Mouse (Mus musculus): Measurements from ENCODE around the gene Mafg. TPM values are rescaled to one million over a fixed set of nuclear protein-coding genes. Genes with fewer than 3 reads are reported as not detected.
A peak's percentile ranks its signal among the peaks of the same experiment; 100 is the strongest.

Mafg gene
- total RNA-seq, 4 experiments from 2014 or later = 33.0 to 47.3 (median 39.2) TPM

DNA sequence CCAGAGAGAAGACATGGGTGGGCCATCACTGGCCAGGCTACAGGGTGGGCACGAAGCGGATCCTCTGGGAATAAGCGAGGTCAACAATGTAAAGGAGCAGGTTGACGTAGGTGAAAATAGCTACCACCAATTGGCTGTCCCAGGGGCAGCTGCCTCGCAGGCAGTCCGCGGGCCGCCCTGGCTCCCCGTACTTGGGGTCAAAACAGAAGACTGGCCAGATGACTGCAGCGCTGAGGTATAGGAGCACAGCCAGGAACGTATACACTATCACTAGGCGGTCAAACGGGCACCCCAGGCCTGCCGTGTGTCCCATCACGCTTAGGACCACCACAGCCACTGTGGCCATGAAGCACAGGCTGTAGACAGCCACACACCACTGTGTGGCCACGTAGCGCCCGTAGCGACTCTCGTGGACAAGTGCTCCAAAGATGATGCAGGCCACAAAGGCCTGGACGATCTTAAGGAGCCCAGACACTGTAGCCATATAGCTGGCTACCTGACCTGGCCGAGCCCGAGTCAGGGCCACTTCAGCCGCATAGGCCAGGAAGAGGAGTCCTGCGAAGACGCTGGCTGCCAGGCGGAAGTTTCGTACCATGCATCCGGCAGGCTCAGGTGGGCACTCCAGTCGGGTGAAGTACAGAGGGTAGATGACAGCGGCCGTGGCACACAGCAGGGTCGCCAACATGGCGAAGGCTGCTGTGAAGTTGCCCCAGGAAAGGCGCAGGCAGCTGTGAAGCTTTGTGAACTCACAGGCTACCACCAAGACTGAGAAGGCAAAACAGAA is 13.8 kb upstream of the Mafg start:
- DNase-seq (ENCODE audit: low spot score) = no peak

DNA sequence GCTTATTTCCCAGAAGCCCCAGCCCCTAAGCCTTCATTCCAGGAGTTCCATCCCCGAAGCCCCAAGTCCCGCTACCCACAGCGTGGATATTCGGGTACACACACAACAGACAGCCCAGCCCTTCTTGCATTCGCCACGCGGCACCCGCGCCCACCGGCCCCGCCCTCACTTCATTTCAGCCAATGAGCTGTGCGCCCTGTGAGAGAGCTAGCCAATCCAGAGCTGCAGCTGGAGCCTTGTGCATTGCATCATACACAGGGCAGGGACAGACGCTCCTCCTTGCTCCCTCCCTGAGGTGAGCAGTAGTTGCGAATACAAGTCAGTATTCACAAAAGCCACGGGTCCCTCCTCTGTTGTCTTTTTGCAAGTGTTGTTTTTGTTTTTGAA is 10.2 kb upstream of the Mafg start, which contains the start of gene Pycr1:
Gene Pycr1, minus strand, starts transcription at position 169 of the 387 bp plus-strand sequence.
- DNase-seq (ENCODE audit: low spot score) = peak; percentile 93

DNA sequence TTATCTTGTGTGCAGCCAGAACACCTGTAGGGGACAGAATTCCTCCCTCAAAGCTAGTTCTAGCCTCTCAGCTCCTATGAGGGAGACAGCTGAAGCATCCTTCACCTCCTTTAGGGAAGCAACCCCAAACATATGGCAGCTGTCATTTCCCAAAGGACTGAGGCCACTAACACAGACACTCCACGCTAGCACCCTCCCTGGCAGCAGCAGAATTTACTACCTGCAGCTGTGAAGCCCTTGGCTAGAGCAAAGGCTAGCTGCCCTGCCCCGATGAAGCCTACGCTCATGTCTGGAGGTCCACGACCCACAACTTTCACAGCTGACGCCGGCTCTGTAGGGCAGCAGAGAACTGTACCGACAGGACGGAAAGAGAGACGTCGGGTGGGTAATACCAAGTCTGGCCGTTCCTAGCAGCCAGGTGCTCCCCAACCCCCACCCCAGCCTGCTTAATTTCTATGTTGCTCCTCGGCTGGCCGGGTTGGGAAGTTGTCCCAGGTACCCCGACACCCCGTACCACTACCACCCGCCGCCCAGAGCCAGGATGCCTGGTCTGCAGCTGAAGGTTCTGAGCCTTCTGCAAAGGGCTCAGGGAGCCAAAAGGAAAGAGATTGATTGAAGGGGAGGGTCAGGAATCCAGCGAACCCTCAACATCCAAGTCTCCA is 9.7 kb upstream of the Mafg start:
- no peak for DNase-seq (ENCODE audit: low spot score)

DNA sequence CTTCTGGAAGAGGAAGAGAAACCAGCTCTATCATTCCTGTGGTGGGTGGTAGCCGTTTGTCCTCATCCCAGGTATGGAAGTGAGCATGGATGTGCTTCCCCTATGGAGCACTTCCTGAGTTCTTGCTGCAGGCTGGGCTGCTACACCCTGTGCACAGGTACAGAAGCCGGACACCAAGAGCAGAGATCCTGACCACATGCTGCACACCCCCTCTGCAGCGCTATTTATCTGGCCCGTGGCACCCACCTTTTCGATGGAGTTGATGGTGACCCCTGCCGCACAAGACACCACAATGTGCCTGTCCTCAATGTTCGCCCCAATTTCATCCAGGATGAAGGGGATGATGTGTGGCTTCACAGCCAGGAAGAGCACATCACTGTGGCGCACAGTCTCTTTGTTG is 8.5 kb upstream of the Mafg start:
- no peak for DNase-seq (ENCODE audit: low spot score)

DNA sequence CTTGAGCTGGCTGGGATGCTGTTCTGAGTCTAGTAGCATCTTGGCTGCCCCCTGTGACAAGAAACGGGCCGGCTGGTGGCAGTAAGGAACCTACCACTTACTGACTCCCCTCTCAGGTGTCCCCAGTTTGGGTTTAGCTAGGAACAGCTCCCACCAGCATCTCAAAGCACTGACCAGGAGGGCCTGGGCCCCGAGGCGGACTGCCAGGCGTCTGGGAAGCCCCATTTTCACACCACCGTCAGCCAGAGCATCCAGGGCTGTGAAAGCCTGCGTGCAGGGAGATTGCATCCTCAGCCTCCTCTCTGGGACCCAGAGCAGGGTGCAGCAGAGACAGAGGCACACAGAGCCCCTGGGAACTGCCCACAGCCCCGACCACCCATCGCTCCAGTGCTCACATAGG is 7.9 kb upstream of the Mafg start:
- DNase-seq (ENCODE audit: low spot score) = no peak

DNA sequence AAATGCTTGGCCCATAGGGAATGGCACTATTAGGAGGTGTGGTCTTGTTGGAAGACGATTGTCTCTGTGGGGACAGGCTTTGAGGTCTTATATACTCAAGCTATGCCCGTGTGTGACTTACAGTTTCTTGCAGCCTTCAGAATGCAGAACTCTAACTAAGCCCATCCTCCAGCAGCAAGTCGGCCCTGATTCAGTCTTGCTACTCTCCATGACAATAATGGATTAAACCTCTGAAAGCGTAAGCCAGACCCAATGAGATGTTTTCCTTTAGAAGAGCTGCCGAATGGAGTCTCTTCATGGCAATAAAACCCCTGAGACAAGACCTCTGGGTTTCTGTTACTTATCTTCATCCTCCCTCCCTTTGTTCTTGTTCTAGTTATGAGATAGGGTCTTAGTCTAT is 1.4 kb upstream of the Mafg start:
- no peak for DNase-seq (ENCODE audit: low spot score)

DNA sequence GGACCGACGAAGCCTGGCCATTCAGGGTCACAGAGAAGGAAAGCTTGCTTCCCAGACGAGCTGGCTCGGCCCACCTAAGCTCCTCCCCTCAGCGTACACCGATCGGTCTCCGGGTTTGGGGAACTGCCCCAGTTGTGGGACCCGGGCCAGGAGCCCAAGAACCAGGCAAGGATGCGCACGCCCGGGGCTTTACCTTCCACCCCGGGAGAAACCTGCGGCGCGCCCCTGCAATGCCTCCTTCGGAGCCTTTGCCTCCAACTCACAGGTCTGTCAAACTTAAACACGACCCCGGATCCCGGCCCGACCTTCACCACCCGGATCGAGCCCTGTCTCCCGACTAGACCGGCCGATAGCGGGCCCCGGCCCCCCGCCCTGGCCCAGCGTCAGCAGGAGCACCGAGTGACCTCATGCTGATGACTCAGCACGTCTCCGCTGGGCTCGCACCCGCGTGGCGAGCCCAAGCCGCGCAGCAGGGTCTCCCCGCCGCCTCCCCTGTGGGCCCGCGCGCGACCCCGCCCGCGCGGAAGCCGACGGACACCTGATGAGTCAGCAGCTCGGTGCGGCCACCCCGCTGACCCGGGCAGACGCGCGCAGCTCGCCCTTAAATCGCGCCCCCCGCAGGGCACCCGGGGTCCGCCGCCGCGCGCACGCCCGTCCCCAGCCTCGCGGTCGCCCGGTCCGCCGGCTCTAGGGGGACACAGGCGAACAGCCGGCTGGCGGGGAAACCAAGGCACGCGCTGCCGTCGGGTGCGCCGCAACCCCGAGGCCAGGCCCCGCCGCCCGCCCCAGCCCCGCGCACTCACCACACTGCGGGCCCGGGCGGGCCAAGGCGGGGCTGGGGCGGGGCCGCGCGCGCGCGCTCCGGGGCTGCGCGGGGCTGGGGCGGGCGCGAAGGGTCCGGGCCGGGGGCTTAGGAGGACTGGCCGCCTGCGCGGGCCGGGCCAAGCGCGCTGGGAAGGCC is 561 bp downstream of the Mafg start:
- DNase-seq (ENCODE audit: low spot score) = peak; percentile 73

DNA sequence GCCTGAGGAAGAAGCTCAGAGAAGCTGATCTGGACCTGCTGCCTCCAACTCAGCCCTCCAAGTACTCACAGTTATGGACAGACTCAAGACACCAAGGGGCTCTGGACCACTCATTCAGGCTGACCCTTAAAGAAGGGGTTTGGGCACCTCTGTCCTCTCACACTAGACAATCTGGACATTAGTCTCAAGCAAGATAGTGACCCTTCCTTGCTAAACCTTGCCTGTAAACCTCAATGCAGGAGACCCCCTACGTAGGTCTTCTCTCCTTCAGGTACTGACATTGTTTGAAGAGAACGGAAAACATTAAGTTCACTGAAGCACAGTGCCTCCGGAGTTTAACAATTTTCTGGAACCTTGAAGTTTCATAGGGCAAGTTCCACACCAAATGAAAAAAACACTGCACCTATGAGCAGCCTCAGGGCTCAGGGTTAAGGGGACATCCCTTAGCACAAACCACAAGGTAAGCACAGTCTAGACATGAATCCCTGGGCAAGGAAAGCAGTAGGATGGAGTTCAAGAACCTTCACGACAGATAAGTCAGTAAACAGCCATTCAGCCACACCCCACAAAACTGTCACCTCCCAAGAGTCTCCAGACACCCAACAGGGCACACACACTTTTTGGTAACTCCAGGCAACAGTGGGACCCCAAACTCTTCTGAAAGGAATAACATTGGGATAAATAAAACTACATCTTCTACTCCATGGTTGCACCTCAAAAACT is 1.5 kb downstream of the Mafg start:
- no peak for DNase-seq (ENCODE audit: low spot score)

DNA sequence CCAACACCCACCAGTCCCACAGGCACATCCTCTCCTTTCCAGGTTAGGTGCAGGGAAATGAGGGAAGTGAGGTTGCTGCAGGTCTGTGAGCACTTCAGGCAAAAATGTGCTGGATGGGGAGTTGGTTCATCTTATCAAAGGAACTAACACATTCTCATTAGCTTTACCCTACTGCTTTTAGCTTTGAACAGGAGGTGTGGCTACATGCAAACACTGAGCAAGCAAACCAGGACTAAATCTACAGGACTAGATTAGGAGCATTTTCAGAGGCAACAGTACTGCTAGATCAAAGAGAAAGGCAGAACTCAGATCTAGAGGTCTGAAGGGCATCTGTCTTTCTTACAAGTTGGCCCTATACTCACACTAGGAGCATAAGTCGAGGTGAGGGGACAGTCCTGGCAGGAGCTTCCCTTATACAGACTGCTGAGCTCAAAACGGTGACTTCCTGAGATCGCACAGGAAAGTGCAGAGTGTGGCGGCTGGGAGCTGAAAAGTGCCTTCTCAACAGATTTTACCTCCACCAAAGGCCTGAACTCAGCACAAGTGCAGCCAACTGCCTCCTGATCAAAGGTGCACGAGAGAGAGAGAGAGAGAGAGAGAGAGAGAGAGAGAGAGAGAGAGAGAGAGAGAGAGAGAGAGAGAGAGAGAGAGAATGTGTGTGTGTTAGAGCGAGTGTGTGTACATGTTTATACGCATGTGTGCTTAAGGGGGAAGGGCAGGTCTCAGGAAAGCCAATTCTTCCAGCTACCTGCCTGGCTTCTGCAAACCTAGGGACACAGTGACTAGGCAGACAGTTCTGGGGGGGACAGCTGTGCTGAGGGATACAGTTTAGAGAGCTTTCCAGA is 2.3 kb downstream of the Mafg start:
- no peak for DNase-seq (ENCODE audit: low spot score)

DNA sequence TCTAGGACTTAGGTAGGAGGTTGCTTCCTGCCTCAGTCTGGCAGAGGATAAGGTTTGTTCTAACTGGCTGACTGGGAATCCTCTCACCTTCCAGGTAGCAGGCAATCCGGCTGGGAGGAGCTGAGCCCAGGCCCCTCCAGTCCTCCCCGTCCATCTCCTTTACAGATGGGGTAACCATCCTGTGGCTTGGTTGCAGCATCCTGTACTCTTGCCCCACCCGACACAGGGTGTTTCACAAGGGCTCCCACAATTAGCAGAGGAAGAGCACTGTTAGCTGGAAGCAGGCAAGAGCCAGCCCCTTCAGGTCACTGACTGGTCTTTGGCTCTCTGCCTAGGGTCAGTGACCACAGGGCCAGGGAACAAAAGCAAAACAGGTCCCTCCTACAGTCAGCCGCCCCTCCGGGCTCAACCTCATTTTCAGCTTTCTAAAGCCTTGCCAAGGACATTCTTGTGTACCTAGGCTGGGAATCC is 3.0 kb downstream of the Mafg start:
- DNase-seq (ENCODE audit: low spot score) = no peak

DNA sequence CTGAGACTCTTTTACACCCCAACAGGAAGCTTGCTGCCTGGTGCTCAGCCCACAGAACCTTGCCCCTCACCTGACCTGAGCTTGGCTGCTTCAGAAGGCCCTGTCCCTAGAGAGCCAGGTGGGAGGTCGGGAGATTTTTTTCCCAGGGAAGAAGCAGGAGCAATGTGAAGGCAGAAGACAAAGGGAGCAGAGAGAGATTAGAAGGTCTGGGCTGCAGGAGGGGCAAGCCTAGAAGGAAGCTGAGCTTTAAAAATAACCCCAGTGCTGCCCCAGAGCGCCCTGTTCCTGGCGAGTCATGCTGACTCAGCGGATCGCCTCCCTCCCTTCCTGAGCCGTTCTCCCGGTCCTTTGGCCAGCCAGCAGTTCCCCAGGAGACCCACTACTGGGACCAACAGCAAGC is 3.5 kb downstream of the Mafg start:
- DNase-seq (ENCODE audit: low spot score) = peak; percentile 57

DNA sequence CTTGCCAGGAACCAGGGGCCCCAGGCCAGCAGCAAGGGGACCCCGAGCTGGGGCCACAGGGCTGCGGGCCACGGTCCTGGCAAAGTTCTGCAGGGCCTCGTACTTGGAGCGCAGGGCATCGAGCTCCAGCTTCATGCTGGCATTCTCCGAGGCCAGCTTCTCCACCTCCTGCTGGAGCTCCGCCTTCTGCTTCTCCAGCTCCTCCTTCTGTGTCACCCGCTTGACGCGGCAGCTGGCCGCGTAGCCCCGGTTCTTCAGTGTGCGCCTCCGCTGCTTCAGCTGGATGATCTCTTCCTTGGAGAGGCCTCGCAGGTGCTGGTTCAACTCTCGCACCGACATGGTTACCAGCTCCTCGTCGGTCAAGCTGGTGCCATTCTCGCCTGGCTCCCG is 4.1 kb downstream of the Mafg start:
- DNase-seq (ENCODE audit: low spot score) = no peak

DNA sequence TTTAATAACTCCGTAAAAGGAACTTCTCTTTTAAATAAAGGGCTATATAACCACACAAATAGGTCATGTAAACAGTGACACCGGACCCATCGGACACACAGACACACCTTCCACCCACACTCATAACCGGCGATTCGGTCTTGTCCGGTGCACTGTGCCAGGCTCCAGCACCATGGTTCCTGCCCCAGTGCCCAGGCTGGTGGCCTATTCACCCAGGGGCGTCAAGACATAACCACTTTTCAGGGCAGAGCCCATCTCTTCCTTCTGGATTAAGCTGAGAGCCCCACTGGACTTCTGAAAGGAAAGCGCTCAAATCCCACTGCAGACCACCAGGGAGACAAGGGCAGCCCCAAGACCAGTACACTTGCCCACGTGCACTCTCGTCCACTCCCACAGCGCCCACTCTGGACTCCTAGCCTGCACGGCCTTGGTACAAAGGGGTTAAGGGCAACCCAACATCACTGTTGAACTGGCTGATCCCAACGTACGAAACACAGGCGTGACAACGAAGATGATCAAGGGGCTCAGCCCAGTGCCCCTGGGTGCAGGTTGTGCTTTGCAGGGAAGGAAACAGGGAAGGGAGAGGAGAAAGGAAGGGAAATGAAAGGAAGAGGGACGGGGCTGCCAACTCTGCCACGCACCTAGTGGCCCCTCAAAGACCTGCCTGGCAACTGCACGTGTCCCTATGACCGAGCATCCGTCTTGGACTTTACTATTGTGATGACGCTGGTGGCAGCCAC is 4.6 kb downstream of the Mafg start:
- DNase-seq (ENCODE audit: low spot score) = no peak

DNA sequence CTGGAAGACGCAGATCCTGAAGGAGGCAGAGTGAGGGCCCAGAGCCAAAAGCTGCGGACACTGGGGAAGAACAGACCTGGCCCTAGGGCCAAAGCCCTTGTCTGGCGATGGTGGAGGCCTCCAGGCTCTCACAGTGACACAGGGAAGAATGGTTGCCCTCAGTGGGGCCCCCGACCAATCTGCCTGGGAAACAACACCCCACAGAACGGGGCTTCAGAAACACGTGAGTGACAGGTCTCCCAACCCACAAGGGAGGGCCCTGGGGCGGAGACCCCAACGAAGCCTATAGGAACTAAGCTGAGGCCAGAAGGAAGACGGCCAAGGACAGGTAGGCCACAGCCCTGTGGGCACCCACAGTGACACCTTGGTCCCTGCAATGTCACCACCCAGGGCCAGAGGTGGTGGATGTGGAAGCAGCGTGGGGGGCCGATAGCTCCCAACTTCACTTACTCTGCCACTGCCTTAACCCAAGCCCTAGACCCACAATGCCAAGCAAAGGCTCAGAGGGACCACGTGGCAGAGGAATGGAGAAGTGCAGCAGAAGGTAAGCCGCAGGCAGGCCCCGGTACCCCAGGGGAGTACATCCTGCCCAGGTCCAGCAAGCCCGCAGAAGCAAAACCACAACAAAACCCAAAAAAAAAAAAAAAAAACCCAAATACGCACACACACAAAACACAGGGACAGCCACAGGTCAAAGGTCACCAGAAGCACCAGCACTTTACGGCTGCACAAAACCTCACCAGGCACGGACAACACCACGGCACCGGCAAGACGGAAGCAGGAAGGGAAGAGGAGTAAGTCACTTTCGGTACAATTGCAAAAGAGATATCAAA is 5.7 kb downstream of the Mafg start:
- DNase-seq (ENCODE audit: low spot score) = no peak

DNA sequence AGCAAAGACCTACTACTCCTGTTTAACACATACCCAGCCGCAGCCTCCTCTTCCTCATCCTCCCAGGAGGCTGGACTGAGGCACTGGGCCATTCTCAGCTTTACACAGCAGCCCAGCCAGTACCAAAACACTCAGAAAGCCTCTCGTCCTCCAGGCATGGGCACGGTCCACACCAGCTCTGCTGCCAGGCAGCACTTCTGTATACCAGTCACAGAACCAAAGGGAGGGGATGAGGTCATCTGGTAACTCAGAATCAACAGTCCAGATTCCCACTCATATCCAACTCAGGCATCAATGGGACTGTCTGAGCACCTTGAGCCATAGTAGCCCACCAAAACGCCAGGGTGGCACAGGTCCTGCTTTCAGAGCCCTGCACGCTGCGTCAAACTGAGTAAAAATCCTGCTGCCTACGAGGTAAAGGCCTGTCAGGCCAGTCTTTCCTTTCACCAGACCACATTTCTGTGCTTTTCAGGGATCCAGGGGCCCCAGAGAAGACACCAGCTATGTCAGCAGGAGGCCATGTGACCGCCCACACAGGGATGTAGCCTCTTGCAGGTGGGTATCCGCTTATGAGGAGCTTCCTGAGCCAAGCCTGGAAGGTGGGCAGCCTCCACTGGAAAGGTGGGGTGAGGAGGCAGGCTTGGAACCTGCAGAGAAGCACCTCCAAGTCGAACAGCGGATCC is 6.5 kb downstream of the Mafg start:
- no peak for DNase-seq (ENCODE audit: low spot score)

DNA sequence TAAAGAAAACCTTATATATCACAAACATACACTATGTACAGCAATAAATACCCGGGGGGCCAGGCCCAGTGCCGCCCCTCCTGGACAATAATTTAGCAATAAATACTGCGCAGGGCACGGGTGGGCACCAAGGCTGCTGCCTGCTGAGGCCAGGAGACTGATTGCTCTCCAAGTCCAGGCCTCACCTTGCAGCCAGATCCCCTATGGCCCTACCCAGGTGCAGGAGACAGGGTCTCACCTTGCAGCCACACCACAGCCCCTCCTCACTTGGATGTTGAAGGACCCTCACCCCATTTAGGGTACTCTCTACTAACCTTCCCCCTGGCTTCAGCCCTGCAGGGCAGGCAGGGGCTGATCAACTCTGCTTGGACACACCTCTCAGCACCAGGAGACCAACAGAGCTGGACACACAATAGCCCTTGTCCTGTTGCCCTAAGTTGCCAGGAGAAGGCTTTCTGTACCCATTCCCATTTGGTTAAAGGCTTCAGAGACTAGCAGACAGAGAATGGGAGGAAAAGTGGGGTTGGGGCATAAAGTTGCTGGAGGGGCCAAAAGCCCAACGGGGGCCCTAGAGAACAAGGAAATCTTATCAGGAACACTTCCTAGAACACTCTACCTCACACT is 8.1 kb downstream of the Mafg start, which contains the start of gene Sirt7:
Gene Sirt7, minus strand, starts transcription at position 89 of the 624 bp plus-strand sequence.
- no peak for DNase-seq (ENCODE audit: low spot score)

DNA sequence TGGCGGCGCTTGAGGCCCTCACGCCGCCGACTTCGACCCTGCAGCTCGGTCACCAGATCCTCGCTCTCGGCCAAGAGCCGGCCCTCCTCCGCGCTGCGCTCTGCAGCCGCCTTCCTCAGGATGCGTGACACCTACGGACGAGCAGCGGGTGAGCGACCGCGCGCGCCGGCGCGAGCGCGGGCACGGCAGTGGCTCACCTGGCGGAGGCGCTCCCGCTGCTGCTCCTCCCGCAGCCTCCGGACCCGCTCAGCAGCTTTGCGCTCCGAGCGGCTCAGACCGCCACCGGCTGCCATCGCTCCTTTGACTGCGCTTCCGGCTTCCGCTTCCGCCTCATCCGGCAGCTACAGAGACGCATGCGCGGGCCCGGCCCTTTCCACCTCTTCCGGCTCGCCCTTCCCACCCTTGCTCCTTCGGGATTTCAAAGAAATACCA is 8.7 kb downstream of the Mafg start:
- peak; percentile 86 for DNase-seq (ENCODE audit: low spot score)

Data from heart, adult 8-10 months (tissue).